Mouse (Mus musculus): ENCODE data around the gene Cbr4.

DNA sequence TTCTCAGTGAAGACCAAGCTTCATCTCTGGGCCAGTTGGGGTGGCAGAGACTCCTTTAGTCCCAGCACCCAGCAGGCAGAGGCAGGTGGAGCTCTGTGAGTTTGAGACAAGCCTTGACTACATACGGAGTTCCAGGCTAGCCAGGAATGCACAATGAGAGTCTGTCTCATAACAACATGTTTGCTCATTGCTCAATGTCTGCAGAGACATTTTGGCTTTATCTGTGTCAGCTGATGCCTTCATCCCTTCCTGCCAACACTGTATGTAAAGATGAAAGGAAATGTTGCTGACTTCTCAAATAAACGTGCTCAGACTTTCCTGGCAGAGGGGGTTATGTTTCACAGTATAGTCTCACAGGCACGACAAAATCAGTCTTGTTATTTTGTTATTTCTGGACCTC lies 13.4 kb downstream of the Cbr4 start:
- no peak for TF ChIP-seq CTCF (IDR thresholded peaks at IDR 0.05)
- no peak for TF ChIP-seq EP300 (IDR thresholded peaks at IDR 0.05)

Measured in lung, postnatal 0 days (tissue).